Mouse (Mus musculus) Patski (cell line): ENCODE measurements around the gene Prap1. TPM values are rescaled to one million over a fixed set of nuclear protein-coding genes. Genes with fewer than 3 reads are reported as not detected.
"Not testable (repeated sequence)": the region's sequence is repeated elsewhere in the genome, so short reads cannot be mapped to it uniquely, and the experiment has no call there.

ENCODE experiments used
- ATAC-seq: fragments of 100-300 bp; one replicate; pipeline ENCODE4 v1.8.0; 2021
- CTCF ChIA-PET: fragments of 350-600 bp; sonication (Branson Sonifier 250); formaldehyde crosslinking; loops from one replicate; lab custom pipeline; 2022; ENCODE audit warnings: inconsistent platforms; lab: Charles Lee
- POLR2A ChIA-PET: fragments of 350-600 bp; sonication (Branson Sonifier 250); formaldehyde crosslinking; loops from one replicate; lab custom pipeline; 2022; ENCODE audit warnings: antibody characterized with exemption, inconsistent platforms; lab: Charles Lee
- DNase-seq: peaks from one replicate; pipeline ENCODE4 v3.0.0-alpha.2; 2011; ENCODE audit warnings: low read depth, low spot score
- H3K27me3 ChIP-seq: fragments of 371-371 bp; one replicate; pipeline ENCODE4 v1.5.1; 2021
- CTCF ChIP-seq: fragments of 100-300 bp; IDR thresholded peaks from one replicate; pipeline ENCODE4 v1.5.1; 2021
- in situ Hi-C: fragments of 300-500 bp; cut with MboI; formaldehyde crosslinking; loops from 3 replicates; pipeline ENCODE4 v1.11.1; 2018; ENCODE audit warnings: low pct_unique_long_range_greater_than_20kb, mixed read lengths
- polyA plus RNA-seq: library from polyadenylated mRNA; unstranded; gene quantifications from one replicate; pipeline ENCODE4 v1.2.3, GENCODE M21; 2021

Gene Prap1
- polyA plus RNA-seq, 1 experiment from 2014 or later, result not detected

- ATAC-seq (no peak), DNase-seq (no peak)
- ChIA-PET CTCF (no interaction called here), POLR2A (no interaction called here)
- no peak for TF ChIP-seq CTCF
- no peaks in the 10 kb centered on the region for H3K27me3 ChIP-seq
- in situ Hi-C loops, result no loop called here
Measured at GRCm38 (mm10) chr7:140126934-140127333, 33.7 kb downstream of the Prap1 start.

- H3K27me3 ChIP-seq, result no peaks in the 10 kb centered on the region
- no peak for DNase-seq
- in situ Hi-C loops, result no loop called here
- ATAC-seq, result no peak
- no peak for TF ChIP-seq CTCF
- POLR2A ChIA-PET, result interaction anchor here (0.7 kb wide), 1 partner anchor 60 kb away, joined by 3 read pairs; no protein-coding TSS in a partner anchor
- CTCF ChIA-PET, result no interaction called here
Measured at GRCm38 (mm10) chr7:140127911-140128310, 34.7 kb downstream of the Prap1 start.

GRCm38 (mm10) chr7:140132184-140132583 is 39.0 kb downstream of the Prap1 start:
- CTCF ChIA-PET, H3K27me3 ChIP-seq, in situ Hi-C loops, ATAC-seq, DNase-seq: not testable (repeated sequence)
- POLR2A ChIA-PET, result interaction anchor here (0.6 kb wide), 2 partner anchors 158 to 807 kb away, joined by 3 read pairs; no protein-coding TSS in a partner anchor

GRCm38 (mm10) chr7:140134033-140134432 is 40.8 kb downstream of the Prap1 start:
- H3K27me3 ChIP-seq, POLR2A ChIA-PET, ATAC-seq, CTCF ChIA-PET, in situ Hi-C loops, DNase-seq: not testable (repeated sequence)

- in situ Hi-C loops, result no loop called here
- ATAC-seq (no peak), DNase-seq (no peak)
- no peaks in the 10 kb centered on the region for H3K27me3 ChIP-seq
- ChIA-PET POLR2A (interaction anchor here (0.6 kb wide), 1 partner anchor 20 kb away, joined by 4 read pairs; the partner anchor contains the start of gene Sprn), CTCF (no interaction called here)
- TF ChIP-seq CTCF, result no peak
Measured at GRCm38 (mm10) chr7:140135106-140135770, 42.0 kb downstream of the Prap1 start.

GRCm38 (mm10) chr7:140137135-140138020 is 44.2 kb downstream of the Prap1 start, which contains the start of gene Mtg1:
TSS of gene Mtg1 (plus strand) at chr7:140137564.
- no peak for TF ChIP-seq CTCF

GRCm38 (mm10) chr7:140138021-140138310 is 44.8 kb downstream of the Prap1 start:
- ChIA-PET CTCF (interaction anchor here (0.9 kb wide), 1 partner anchor 22 kb away, joined by 3 read pairs; the partner anchor contains the start of gene Echs1), POLR2A (interaction anchor here (1.5 kb wide), 1 partner anchor 21 kb away, joined by 8 read pairs; the partner anchor contains the start of gene Echs1)
- in situ Hi-C loops, result no loop called here
- DNase-seq, result no peak
- ATAC-seq, result no peak
- H3K27me3 ChIP-seq, result no peaks in the 10 kb centered on the region
- TF ChIP-seq CTCF, result no peak

More at GRCm38 (mm10) chr7:140137135-140138020, 44.2 kb downstream of the Prap1 start, which contains the start of gene Mtg1:
- in situ Hi-C loops, result no loop called here
- H3K27me3 ChIP-seq, result no peaks in the 10 kb centered on the region
- ATAC-seq, result peak; percentile 90
- POLR2A ChIA-PET, result interaction anchor here (0.8 to 1.5 kb wide), 4 partner anchors 21 to 174 kb away, joined by 3 to 8 read pairs (median 4); partner anchors contain the start of genes Echs1 and Fuom
- DNase-seq, result no peak
- CTCF ChIA-PET, result interaction anchor here (0.6 to 0.9 kb wide), 2 partner anchors 13 to 21 kb away, joined by 3 read pairs; partner anchors contain the start of gene Echs1

GRCm38 (mm10) chr7:140141350-140141749 is 48.2 kb downstream of the Prap1 start:
- no peaks in the 10 kb centered on the region for H3K27me3 ChIP-seq
- DNase-seq, result no peak
- ChIA-PET POLR2A (no interaction called here), CTCF (interaction anchor here (0.7 to 1.5 kb wide), 7 partner anchors 11 to 171 kb away, joined by 3 to 6 read pairs (median 4); partner anchors contain the start of gene Echs1)
- in situ Hi-C loops, result loop anchor here (5.0 kb wide), 1 partner anchor 74 kb away; no protein-coding TSS in a partner anchor
- peak; percentile 87 for TF ChIP-seq CTCF
- ATAC-seq, result no peak

GRCm38 (mm10) chr7:140144550-140144949 is 51.4 kb downstream of the Prap1 start:
- ChIA-PET POLR2A (interaction anchor here (0.5 kb wide), 1 partner anchor 203 kb away, joined by 5 read pairs; no protein-coding TSS in a partner anchor), CTCF (no interaction called here)
- in situ Hi-C loops, result loop anchor here (5.0 kb wide), 1 partner anchor 77 kb away; no protein-coding TSS in a partner anchor
- TF ChIP-seq CTCF, result no peak
- DNase-seq, result no peak
- no peak for ATAC-seq
- no peaks in the 10 kb centered on the region for H3K27me3 ChIP-seq

Other genes starting within 250 kb of the Prap1 start
- gene Kndc1, start 198.7 kb upstream of the Prap1 start, polyA plus RNA-seq, result 0.54 TPM
- gene Utf1, start 149.6 kb upstream of the Prap1 start, polyA plus RNA-seq, result not detected
- 0.18 TPM for gene 6430531B16Rik, start 114.6 kb upstream of the Prap1 start, polyA plus RNA-seq
- 1.4 TPM for gene Adam8, start 100.8 kb upstream of the Prap1 start, polyA plus RNA-seq
- gene Zfp511, start 57.0 kb upstream of the Prap1 start, polyA plus RNA-seq, result 28.8 TPM
- gene Tubgcp2, start 56.7 kb upstream of the Prap1 start, polyA plus RNA-seq, result 29.2 TPM
- gene Msx3, start 44.3 kb upstream of the Prap1 start, polyA plus RNA-seq, result not detected
- gene Caly, start 10.8 kb upstream of the Prap1 start, polyA plus RNA-seq, result not detected
- gene Fuom, start 9.0 kb downstream of the Prap1 start, polyA plus RNA-seq, result 50.1 TPM
- 9.8 TPM for gene Paox, start 22.4 kb downstream of the Prap1 start, polyA plus RNA-seq
- gene Echs1, start 23.1 kb downstream of the Prap1 start, polyA plus RNA-seq, result 170 TPM
- 23.2 TPM for gene Mtg1, start 44.2 kb downstream of the Prap1 start, polyA plus RNA-seq
- gene Sprn, start 61.5 kb downstream of the Prap1 start, polyA plus RNA-seq, result 0.01 TPM
- not detected for gene Olfr522, start 71.4 kb downstream of the Prap1 start, polyA plus RNA-seq
- gene Olfr523, start 79.8 kb downstream of the Prap1 start, polyA plus RNA-seq, result not detected
- gene Olfr524, start 112.6 kb downstream of the Prap1 start, polyA plus RNA-seq, result not detected
- gene Cd163l1, start 124.9 kb downstream of the Prap1 start, polyA plus RNA-seq, result not detected
- gene 5830411N06Rik, start 153.9 kb downstream of the Prap1 start, polyA plus RNA-seq, result not detected
- not detected for gene Olfr525, start 227.5 kb downstream of the Prap1 start, polyA plus RNA-seq
- not detected for gene Olfr527, start 240.6 kb downstream of the Prap1 start, polyA plus RNA-seq